Mouse (Mus musculus): ENCODE results near the gene Rslcan18.

DNA sequence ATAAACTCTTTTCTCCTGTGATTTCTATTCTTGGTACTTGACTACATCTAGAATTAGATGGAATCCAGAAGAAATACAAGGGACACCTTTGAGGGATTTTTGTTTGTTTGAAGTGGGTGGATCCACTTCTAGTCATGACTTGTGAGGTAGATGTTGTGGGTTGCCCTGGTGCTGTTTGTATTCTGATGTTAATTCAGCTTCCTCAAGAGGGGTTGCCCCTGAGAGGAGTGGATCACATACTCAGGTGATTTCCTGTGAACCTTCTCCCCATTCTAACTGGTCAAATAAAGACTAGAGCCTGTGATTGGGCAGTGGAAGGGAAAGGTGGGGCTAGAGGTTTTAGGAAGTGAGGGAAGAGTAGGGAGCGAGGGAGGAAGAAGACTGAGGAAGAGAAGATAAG is 34.1 kb downstream of the Rslcan18 start:
- TF ChIP-seq CTCF (IDR thresholded peaks at IDR 0.05; ENCODE audit: borderline replicate concordance, insufficient read depth, low read depth, low read length) (no peak), POLR2A (IDR thresholded peaks at IDR 0.05; ENCODE audit: borderline replicate concordance, insufficient read depth, low read length) (no peak)
